Mouse (Mus musculus) spleen, adult 2 months (tissue): Measurements from ENCODE around the gene Ryr3.

Source experiments
- CTCF ChIP-seq: fragments of 200-500 bp; IDR thresholded peaks from 2 replicates; pipeline ENCODE4 v1.5.1; 2011; ENCODE audit warnings: mild to moderate bottlenecking, inconsistent platforms; ENCODE audit not compliant: insufficient read depth, insufficient read length, insufficient replicate concordance; ENCODE audit errors: extremely low read depth
- POLR2A ChIP-seq: fragments of 200-500 bp; IDR thresholded peaks from 2 replicates; pipeline ENCODE4 v1.6.1; 2011; ENCODE audit warnings: low read depth, low read length, inconsistent platforms

- TF ChIP-seq CTCF (no peak), POLR2A (no peak)
Measured at GRCm38 (mm10) chr2:113119080-113119479, 97.8 kb downstream of the Ryr3 start.
